ENCODE assay signal across 24 mouse cellular contexts in genomic region chr1:33483746-33484145, GRCm38 (mm10).
"Had no signal": no experiment of that assay in that cellular context is flagged by ENCODE, and none has a peak within 500 bp of the region (broad histone marks: within the 10 kb centered on the region; RNA-seq: fewer than 3 reads in every experiment).

No protein-coding gene starts in this region.

- ATAC-seq: hindbrain, postnatal 0 days; intestine, embryonic 16.5 days had no signal

- H3K9ac ChIP-seq: heart, embryonic 12.5 days; hindbrain, embryonic 13.5 days; hindbrain, embryonic 15.5 days; kidney, embryonic 15.5 days; limb, embryonic 12.5 days had no signal

- H3K9me3 ChIP-seq: heart, embryonic 12.5 days; hindbrain, embryonic 13.5 days; hindbrain, embryonic 15.5 days; kidney, embryonic 15.5 days; limb, embryonic 10.5 days; limb, embryonic 12.5 days had no signal

- DNase-seq: gastrocnemius, adult 2 months; gastrocnemius, postnatal 10 days; gastrocnemius, postnatal 25 days; heart, adult 11 months; heart, adult 2 months; heart, postnatal 14 days; heart, postnatal 36 days; kidney, adult 11 months; kidney, adult 2 months; kidney, adult 9 months; kidney, postnatal 14 days; kidney, postnatal 36 days; liver had no signal

- H3K27me3 ChIP-seq: heart, embryonic 12.5 days; hindbrain, embryonic 13.5 days; hindbrain, embryonic 15.5 days; kidney, embryonic 15.5 days; limb, embryonic 12.5 days had no signal

- H3K4me3 ChIP-seq: gastrocnemius, adult 2 months; heart, adult 2 months; heart, embryonic 12.5 days; hindbrain, embryonic 13.5 days; hindbrain, embryonic 15.5 days; kidney, embryonic 15.5 days; left cerebral cortex, adult 2 months; limb, embryonic 10.5 days; limb, embryonic 12.5 days had no signal

- H3K36me3 ChIP-seq: hindbrain, embryonic 13.5 days; hindbrain, embryonic 15.5 days had no signal

- H3K27ac ChIP-seq: gastrocnemius, adult 2 months; heart, adult 2 months; hindbrain, embryonic 13.5 days; hindbrain, embryonic 15.5 days; hindbrain, postnatal 0 days; kidney, embryonic 15.5 days; kidney, postnatal 0 days; left cerebral cortex, adult 2 months; limb, embryonic 10.5 days; limb, embryonic 12.5 days had no signal

- H3K4me1 ChIP-seq: hindbrain, embryonic 15.5 days; kidney, embryonic 15.5 days; limb, embryonic 10.5 days; limb, embryonic 12.5 days had no signal

- H3K4me2 ChIP-seq: heart, embryonic 12.5 days; hindbrain, embryonic 13.5 days; hindbrain, embryonic 15.5 days; kidney, embryonic 15.5 days; limb, embryonic 12.5 days; liver, embryonic 11.5 days had no signal
